Mouse (Mus musculus) forebrain, embryonic 15.5 days (tissue): ENCODE measurements at regions not wholly inside any gene's neighbourhood (a gene's known extent, or its start where the extent isn't known, plus 50 kb on each side); places are given as distances from the start of the nearest gene placed in this dataset.

ENCODE experiments used
- ATAC-seq: fragments of 200-750 bp; cut with Nextera tagmentation; replicated peaks from 2 replicates; pipeline ENCODE4 v1.8.0; 2017; ENCODE audit warnings: mild to moderate bottlenecking, moderate TSS enrichment, moderate library complexity
- H3K27ac ChIP-seq: fragments of 300-500 bp; sonication (generic); replicated peaks from 2 replicates; pipeline ENCODE4 v1.5.1; 2015; ENCODE audit warnings: mild to moderate bottlenecking, inconsistent platforms
- H3K27me3 ChIP-seq: fragments of 300-500 bp; sonication (generic); 2 replicates; pipeline ENCODE4 v1.6.1; 2015; ENCODE audit warnings: inconsistent platforms
- H3K36me3 ChIP-seq: fragments of 300-500 bp; sonication (generic); 2 replicates; pipeline ENCODE4 v1.6.1; 2015; ENCODE audit warnings: mild to moderate bottlenecking, inconsistent platforms
- H3K4me1 ChIP-seq: fragments of 300-500 bp; sonication (generic); 2 replicates; pipeline ENCODE4 v1.6.1; 2015; ENCODE audit warnings: inconsistent platforms
- H3K4me2 ChIP-seq: fragments of 300-500 bp; sonication (generic); replicated peaks from 2 replicates; pipeline ENCODE4 v1.6.1; 2015; ENCODE audit warnings: mild to moderate bottlenecking, inconsistent platforms
- H3K4me3 ChIP-seq: fragments of 300-500 bp; sonication (generic); 2 replicates; pipeline ENCODE4 v1.5.1; 2015; ENCODE audit warnings: mild to moderate bottlenecking, inconsistent platforms
- H3K9ac ChIP-seq: fragments of 300-500 bp; sonication (generic); replicated peaks from 2 replicates; pipeline ENCODE4 v1.6.1; 2015; ENCODE audit warnings: mild to moderate bottlenecking, inconsistent platforms
- H3K9me3 ChIP-seq: fragments of 300-500 bp; sonication (generic); 2 replicates; pipeline ENCODE4 v1.6.1; 2016; ENCODE audit warnings: inconsistent platforms
- WGBS: fragments of 180-500 bp; shearing (Covaris S2); methylation state at CpG from one replicate; pipeline ENCODE4 v1.1.7; 2015; ENCODE audit warnings: mixed read lengths; 5-methylcytosine and 5-hydroxymethylcytosine counted together

DNA sequence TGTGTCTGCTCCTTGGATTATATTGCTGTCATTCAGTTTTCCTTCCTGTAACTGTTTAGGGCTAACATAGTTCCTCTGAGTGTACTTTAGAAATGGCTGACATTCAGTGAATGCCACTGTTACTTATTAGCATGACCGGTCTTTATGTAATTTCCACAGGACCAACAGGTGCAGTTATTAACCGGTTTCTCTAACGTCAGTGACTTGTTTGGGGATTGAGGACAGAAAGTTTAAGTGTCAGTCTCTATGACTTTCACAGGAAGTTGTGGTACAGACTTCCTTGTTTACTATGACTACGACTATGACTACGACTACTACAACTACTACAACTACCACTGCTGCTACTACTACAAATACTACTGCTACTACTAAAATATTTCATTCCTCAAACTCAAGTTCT is 170.4 kb upstream of the Ptger4 start:
- 96% methylated on average over 5 of the region's 5 CpGs for WGBS
- Histone ChIP-seq H3K4me2 (no peak overlapping the region), H3K27ac (no peak overlapping the region), H3K4me1 (no peaks in the 10 kb centered on the region), H3K36me3 (no peaks in the 10 kb centered on the region), H3K27me3 (no peaks in the 10 kb centered on the region), H3K4me3 (no peak overlapping the region), H3K9ac (no peak overlapping the region), H3K9me3 (no peaks in the 10 kb centered on the region)
- ATAC-seq = no peak

DNA sequence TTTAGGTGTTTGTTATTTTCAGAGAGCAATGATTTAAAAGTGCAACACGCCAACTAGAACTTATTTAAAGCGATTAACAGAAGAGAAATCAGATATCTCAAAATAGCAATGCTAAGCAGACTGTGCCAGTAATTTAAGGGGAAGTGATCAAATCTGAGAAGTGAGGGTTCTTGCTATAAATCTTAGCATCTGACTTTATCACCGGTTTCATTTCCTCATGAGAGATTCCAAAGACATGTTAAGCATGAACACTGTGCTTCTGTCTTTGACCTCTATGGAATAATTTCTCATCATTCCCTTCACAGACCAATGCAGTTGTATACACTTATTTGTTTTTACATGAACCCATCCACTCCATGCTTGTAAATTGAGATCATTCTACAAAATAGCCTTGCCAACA is 172.0 kb upstream of the Ptger4 start:
- H3K27ac ChIP-seq = no peak overlapping the region
- no peak overlapping the region for H3K9ac ChIP-seq
- no peaks in the 10 kb centered on the region for H3K4me1 ChIP-seq
- no peaks in the 10 kb centered on the region for H3K9me3 ChIP-seq
- no peak for ATAC-seq
- WGBS = 93% methylated on average over 3 of the region's 3 CpGs
- H3K4me3 ChIP-seq = no peak overlapping the region
- H3K4me2 ChIP-seq = no peak overlapping the region
- no peaks in the 10 kb centered on the region for H3K27me3 ChIP-seq
- no peaks in the 10 kb centered on the region for H3K36me3 ChIP-seq

DNA sequence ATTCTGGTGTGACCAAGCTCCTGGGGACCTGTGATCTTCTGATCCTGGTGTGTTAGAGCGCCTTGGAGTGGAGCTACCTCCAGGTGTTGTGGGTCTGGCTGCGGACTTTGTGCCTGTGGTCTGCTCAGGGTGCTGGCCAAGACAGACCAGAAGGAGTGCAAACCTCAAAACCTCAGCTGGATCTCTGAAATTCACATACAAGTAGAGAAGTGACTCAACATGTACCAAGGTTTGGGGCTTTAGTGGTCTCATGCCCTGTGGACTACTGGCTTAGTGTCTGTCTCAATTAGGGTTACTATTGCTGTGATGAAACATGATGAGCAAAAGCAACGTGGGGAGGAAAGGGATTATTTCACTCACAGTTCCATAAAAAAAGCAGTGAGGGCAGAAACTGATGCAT is 182.7 kb upstream of the Ptger4 start:
- no peaks in the 10 kb centered on the region for H3K36me3 ChIP-seq
- H3K4me2 ChIP-seq = no peak overlapping the region
- H3K4me1 ChIP-seq = no peaks in the 10 kb centered on the region
- no peaks in the 10 kb centered on the region for H3K9me3 ChIP-seq
- no peak for ATAC-seq
- no peak overlapping the region for H3K27ac ChIP-seq
- H3K9ac ChIP-seq = no peak overlapping the region
- WGBS = 89% methylated on average over 3 of the region's 3 CpGs
- H3K4me3 ChIP-seq = no peak overlapping the region
- no peaks in the 10 kb centered on the region for H3K27me3 ChIP-seq

DNA sequence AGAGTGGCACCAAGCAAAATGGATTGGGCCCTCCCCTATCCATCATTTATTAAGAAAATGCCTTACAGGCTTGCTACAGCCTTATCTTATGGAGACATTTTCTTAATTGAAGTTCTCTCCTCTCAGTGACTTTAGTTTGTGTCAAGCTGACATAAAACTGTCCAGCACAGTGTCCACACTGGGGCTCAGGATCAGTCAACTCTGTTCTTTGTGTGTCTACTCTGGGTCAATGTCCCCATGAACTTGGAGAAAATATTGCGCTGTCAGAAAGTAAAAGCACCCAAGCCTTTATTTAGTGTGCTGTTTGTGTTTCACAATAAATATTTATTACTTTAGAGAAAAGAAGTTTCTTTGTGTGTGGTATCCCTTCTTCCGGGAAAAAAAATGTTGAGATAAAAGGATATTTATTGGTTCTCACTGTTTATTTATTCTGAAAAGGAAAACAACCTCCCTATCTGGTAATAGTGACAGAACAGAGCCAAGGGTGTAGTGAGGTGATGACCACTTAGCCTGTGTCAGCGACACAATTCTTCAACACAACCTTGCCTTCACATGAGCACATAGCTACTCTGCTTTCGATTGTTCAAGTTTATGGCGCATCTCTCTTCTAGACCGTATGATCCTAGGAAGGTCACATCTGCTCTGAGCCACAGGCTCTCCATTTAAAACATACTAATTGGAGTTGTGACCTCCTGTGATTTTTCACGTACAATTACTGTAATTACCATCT is 183.5 kb upstream of the Ptger4 start:
- no peaks in the 10 kb centered on the region for H3K9me3 ChIP-seq
- H3K27me3 ChIP-seq = no peaks in the 10 kb centered on the region
- 91% methylated on average over 7 of the region's 7 CpGs for WGBS
- no peak for ATAC-seq
- H3K4me3 ChIP-seq = no peak overlapping the region
- H3K4me1 ChIP-seq = no peaks in the 10 kb centered on the region
- no peak overlapping the region for H3K27ac ChIP-seq
- no peaks in the 10 kb centered on the region for H3K36me3 ChIP-seq
- H3K9ac ChIP-seq = no peak overlapping the region
- no peak overlapping the region for H3K4me2 ChIP-seq

DNA sequence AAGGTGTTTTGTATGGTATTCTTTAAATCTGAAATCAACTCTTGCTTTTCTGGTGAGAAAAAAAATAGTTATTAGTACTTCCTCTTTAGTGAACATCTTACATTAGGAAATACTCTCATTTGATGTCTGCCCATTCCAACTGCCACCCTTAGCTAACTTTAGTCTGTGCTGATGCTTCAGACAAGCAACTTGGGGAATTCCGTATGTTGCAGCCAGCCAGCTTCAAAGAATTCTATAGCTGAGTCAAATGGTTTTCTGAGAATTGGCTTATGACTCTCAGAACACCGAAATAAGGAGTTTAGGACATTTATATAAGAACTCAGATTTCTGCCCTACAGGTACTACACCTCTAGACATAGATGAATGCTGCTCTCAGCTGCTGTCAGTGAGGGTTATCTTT is 188.0 kb upstream of the Ptger4 start:
- no peak overlapping the region for H3K4me2 ChIP-seq
- H3K9me3 ChIP-seq = no peaks in the 10 kb centered on the region
- no peak overlapping the region for H3K4me3 ChIP-seq
- H3K4me1 ChIP-seq = no peaks in the 10 kb centered on the region
- 91% methylated on average over 2 of the region's 2 CpGs for WGBS
- H3K36me3 ChIP-seq = no peaks in the 10 kb centered on the region
- no peak overlapping the region for H3K27ac ChIP-seq
- H3K9ac ChIP-seq = no peak overlapping the region
- H3K27me3 ChIP-seq = no peaks in the 10 kb centered on the region
- no peak for ATAC-seq

DNA sequence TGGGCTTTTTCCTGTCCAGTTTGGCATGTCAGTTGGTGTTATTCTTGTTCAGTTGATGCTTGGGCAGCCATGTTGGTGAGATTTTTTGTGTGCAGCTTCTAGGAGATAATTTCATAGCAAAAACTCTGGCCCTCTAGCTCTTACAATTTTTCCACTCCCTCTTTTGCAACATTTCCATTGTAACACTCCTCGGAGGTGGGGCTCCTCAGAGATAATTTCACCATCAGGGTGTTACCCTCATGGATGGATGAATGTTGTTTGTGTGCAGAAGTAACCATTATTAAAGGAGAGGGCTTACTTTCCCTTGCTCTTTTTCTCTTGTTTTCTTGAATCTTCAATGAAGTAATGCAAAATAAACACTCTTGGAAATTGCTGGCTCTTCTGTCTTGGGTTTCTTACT is 193.0 kb upstream of the Ptger4 start:
- Histone ChIP-seq H3K9ac (no peak overlapping the region), H3K4me1 (no peaks in the 10 kb centered on the region), H3K9me3 (no peaks in the 10 kb centered on the region), H3K27me3 (no peaks in the 10 kb centered on the region), H3K27ac (no peak overlapping the region), H3K4me2 (no peak overlapping the region), H3K4me3 (no peak overlapping the region), H3K36me3 (no peaks in the 10 kb centered on the region)
- ATAC-seq = no peak
- WGBS = 97% methylated on average over 1 of the region's 1 CpGs

DNA sequence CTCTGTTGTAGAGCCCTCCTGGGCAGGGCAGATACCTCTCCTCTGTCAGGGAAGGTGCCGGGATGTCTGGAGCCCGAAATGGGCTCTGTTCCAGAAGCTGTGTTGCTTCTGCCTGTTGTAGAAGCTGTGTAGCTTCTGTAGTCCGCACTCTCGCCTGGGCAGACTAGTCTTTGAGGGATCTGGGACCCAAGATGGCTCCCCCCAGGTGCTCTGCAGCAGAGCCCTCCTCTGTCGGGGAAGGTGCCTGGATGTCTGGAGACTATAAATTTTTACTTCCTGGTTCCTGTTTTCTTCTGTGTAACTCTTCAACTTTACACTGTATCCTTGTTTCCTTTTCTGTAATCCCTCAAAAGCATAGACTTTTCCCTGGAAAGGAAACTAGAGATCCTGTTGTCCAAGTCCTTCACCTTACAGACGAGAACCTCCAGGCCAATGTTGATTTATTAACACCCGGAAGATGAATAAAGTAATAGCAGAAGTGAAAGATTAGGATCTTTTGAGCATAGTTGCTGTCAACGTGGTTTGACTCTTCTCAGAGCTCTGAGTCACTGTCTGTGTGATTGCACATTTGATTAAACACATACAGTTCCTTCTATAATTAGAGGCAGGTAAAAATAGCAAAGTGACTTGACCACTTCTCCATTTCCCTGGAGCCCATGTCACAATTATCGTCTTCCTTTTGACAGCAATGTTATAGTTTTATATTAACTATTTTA is 202.2 kb upstream of the Ptger4 start:
- no peak overlapping the region for H3K27ac ChIP-seq
- H3K9me3 ChIP-seq = no peaks in the 10 kb centered on the region
- no peak overlapping the region for H3K4me2 ChIP-seq
- 87% methylated on average over 9 of the region's 9 CpGs for WGBS
- no peaks in the 10 kb centered on the region for H3K4me1 ChIP-seq
- no peak overlapping the region for H3K9ac ChIP-seq
- no peak overlapping the region for H3K4me3 ChIP-seq
- no peaks in the 10 kb centered on the region for H3K36me3 ChIP-seq
- H3K27me3 ChIP-seq = no peaks in the 10 kb centered on the region
- ATAC-seq = no peak

DNA sequence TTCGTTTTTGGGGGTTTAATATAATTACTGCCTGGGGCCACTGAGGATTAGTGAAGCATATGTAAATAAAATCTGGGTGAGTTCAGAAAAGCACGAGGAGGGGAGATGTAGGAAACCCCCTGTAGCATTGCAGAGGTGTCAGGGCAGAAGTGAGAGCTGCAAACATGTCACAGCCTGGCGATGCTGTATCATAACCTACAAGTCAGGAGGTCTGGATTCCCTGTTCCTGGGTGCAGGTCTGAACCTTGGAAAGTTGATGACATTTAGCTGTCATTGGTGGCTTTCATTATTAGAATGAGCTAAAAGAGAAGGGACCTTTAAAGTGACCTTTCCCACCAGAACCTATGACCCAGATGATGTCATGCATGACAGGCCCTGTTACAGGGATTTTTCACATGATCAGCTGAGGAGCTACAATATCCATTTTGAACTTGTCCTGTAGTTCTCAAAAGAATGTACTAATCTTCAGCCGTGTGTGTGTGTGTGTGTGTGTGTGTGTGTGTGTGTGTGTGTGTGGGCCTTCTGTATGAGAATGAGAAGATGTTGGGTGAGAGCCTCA is 202.8 kb upstream of the Ptger4 start:
- Histone ChIP-seq H3K27ac (no peak overlapping the region), H3K4me2 (no peak overlapping the region), H3K27me3 (no peaks in the 10 kb centered on the region), H3K4me1 (no peaks in the 10 kb centered on the region), H3K36me3 (no peaks in the 10 kb centered on the region), H3K9me3 (no peaks in the 10 kb centered on the region), H3K4me3 (no peak overlapping the region), H3K9ac (no peak overlapping the region)
- no peak for ATAC-seq
- 75% methylated on average over 4 of the region's 4 CpGs for WGBS

DNA sequence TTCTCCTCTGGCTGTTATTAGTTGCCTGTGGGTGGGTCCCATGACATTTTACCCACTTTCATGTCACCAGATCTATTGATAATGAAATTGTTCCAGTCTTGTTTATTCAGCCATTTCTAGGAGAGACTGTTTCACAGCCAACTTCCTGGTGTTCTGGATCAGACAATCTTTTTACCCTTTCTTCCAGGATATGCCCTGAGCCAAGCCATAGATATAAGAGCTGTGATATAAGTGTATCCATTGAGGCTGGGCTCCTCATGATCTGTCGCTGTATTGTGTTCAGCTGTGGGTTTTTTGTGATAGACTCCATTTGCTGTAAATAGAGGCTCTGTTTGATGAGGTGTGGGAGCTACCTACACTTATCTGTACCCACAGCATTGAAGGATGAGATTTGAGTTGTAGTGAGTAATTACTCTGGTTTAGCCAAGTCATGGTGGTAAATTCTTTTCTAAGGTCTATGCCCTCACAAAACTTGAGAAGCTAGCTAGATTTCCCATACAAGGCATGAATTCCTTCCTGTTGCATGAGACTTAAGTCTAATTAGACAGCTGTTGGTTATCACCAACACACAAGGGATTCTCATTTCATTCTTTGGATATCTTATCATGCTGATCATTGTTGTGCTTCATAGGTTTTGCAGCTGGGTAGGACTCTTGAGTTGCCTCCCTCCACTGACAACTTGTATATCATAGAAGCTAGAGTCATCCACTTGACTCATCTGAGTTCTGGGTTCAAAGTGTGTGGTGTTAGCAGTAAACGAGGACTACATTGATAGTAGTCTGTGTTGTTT is 203.9 kb upstream of the Ptger4 start:
- no peaks in the 10 kb centered on the region for H3K4me1 ChIP-seq
- no peak overlapping the region for H3K27ac ChIP-seq
- H3K4me2 ChIP-seq = no peak overlapping the region
- no peaks in the 10 kb centered on the region for H3K9me3 ChIP-seq
- H3K27me3 ChIP-seq = no peaks in the 10 kb centered on the region
- no peak overlapping the region for H3K9ac ChIP-seq
- WGBS = 88% methylated on average over 2 of the region's 2 CpGs
- H3K4me3 ChIP-seq = no peak overlapping the region
- H3K36me3 ChIP-seq = no peaks in the 10 kb centered on the region
- no peak for ATAC-seq

DNA sequence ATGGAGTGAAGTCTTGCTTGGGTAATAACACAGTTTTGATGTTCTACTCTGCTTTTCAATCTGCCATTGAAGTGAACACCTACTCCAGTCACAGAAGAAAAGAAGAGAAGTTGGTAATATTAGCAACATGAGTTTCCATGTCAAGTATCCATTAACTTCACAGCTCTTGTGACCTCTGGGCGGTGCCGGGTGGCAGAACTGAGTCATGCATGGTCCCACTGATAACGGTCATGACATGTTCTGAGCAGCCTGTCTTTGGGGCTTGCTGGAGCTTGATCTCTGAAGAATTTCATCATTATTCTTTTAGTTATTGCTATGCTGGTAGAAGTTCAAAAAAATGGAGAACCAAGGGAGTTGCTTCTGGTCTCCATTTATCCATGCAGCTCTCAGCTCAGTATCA is 215.1 kb upstream of the Ptger4 start:
- no peak overlapping the region for H3K9ac ChIP-seq
- H3K4me3 ChIP-seq = no peak overlapping the region
- ATAC-seq = no peak
- no peaks in the 10 kb centered on the region for H3K36me3 ChIP-seq
- H3K27me3 ChIP-seq = no peaks in the 10 kb centered on the region
- WGBS = 96% methylated on average over 3 of the region's 3 CpGs
- H3K4me2 ChIP-seq = no peak overlapping the region
- no peak overlapping the region for H3K27ac ChIP-seq
- no peaks in the 10 kb centered on the region for H3K4me1 ChIP-seq
- H3K9me3 ChIP-seq = no peaks in the 10 kb centered on the region

DNA sequence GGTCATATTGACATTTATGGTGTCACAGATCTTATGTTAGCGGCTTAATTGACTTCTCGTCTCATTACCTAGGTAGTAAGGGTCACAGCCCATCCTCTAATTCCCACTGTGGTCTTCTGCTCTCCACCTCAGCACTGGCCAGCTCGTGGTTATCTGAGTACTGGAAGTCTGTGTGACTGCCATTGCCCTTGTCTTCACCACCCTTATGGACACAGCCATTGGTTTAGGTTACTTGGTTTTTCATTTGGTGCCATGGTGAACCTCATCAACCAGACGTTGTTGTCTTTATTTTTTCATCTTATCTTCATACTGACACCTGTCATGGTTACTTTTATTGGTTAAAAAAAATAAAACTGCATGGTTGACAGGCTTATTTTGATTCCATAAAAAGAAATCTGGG is 215.6 kb upstream of the Ptger4 start:
- 84% methylated on average over 4 of the region's 4 CpGs for WGBS
- H3K4me1 ChIP-seq = no peaks in the 10 kb centered on the region
- H3K27me3 ChIP-seq = no peaks in the 10 kb centered on the region
- H3K9me3 ChIP-seq = no peaks in the 10 kb centered on the region
- no peak overlapping the region for H3K9ac ChIP-seq
- no peak for ATAC-seq
- H3K36me3 ChIP-seq = no peaks in the 10 kb centered on the region
- no peak overlapping the region for H3K4me3 ChIP-seq
- no peak overlapping the region for H3K27ac ChIP-seq
- H3K4me2 ChIP-seq = no peak overlapping the region

DNA sequence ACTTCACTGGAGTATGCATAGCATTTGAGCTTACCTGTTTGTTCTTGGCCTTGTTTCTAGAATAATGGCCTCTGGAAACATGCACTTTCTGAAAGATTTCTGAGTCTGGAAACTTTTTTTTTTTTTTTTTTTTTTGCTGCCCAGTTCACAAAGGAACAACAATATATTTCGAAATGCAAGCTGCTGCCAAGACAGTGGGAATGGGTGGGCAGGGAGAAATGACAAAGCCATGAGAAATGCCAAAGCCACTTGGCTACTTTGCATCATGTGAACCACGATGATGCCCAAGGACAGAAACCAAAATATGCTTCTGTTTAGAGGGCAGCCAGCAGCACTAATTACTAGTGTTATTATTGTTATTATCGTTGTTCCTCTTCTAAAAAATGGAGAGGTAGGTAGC is 218.7 kb upstream of the Ptger4 start:
- ATAC-seq = no peak
- Histone ChIP-seq H3K9ac (no peak overlapping the region), H3K4me3 (no peak overlapping the region), H3K4me1 (no peaks in the 10 kb centered on the region), H3K4me2 (no peak overlapping the region), H3K27me3 (no peaks in the 10 kb centered on the region), H3K36me3 (no peaks in the 10 kb centered on the region), H3K27ac (no peak overlapping the region), H3K9me3 (no peaks in the 10 kb centered on the region)
- WGBS = 81% methylated on average over 3 of the region's 3 CpGs
